Mouse (Mus musculus) hindbrain, embryonic 11.5 days (tissue): Measurements from ENCODE around the gene Max. TPM values are rescaled to one million over a fixed set of nuclear protein-coding genes. Genes with fewer than 3 reads are reported as not detected.

Source experiments
- ATAC-seq: fragments of 200-750 bp; cut with Nextera tagmentation; 2 replicates; pipeline ENCODE4 v1.8.0; 2017; ENCODE audit warnings: mild to moderate bottlenecking, moderate TSS enrichment, moderate library complexity; ENCODE audit not compliant: low FRiP score
- DNase-seq: peaks from one replicate; pipeline ENCODE4 v3.0.0-alpha.2; 2015; ENCODE audit warnings: low spot score
- H3K27ac ChIP-seq: fragments of 300-500 bp; sonication (generic); 2 replicates; pipeline ENCODE4 v1.5.1; 2014; ENCODE audit warnings: mild to moderate bottlenecking, low read depth, low read length
- H3K27me3 ChIP-seq: fragments of 300-500 bp; sonication (generic); 2 replicates; pipeline ENCODE4 v1.6.1; 2014; ENCODE audit warnings: mild to moderate bottlenecking, low read length, moderate library complexity, mixed read lengths; ENCODE audit not compliant: control insufficient read depth, insufficient read depth
- H3K36me3 ChIP-seq: fragments of 300-500 bp; sonication (generic); 2 replicates; pipeline ENCODE4 v1.6.1; 2014; ENCODE audit warnings: mild to moderate bottlenecking, low read length, moderate library complexity, mixed read lengths; ENCODE audit not compliant: control insufficient read depth, insufficient read depth
- H3K4me1 ChIP-seq: fragments of 300-500 bp; sonication (generic); replicated peaks from 2 replicates; pipeline ENCODE4 v1.6.1; 2014; ENCODE audit warnings: low read length, mixed read lengths; ENCODE audit not compliant: control insufficient read depth, insufficient read depth
- H3K4me2 ChIP-seq: fragments of 300-500 bp; sonication (generic); replicated peaks from 2 replicates; pipeline ENCODE4 v1.6.1; 2014; ENCODE audit warnings: mild to moderate bottlenecking, low read depth, low read length
- H3K4me3 ChIP-seq: fragments of 300-500 bp; sonication (generic); 2 replicates; pipeline ENCODE4 v1.5.1; 2014; ENCODE audit warnings: low read depth, low read length
- H3K9ac ChIP-seq: fragments of 300-500 bp; sonication (generic); 2 replicates; pipeline ENCODE4 v1.6.1; 2014; ENCODE audit warnings: low read depth, low read length
- H3K9me3 ChIP-seq: fragments of 300-500 bp; sonication (generic); 2 replicates; pipeline ENCODE4 v1.6.1; 2016; ENCODE audit warnings: low read length; ENCODE audit not compliant: control insufficient read depth
- WGBS: fragments of 180-500 bp; shearing (Covaris S2); extraction: QIAGEN DNeasy Blood & Tissue Kit; methylation state at CpG from one replicate; pipeline ENCODE4 v1.1.7; 2014; 5-methylcytosine and 5-hydroxymethylcytosine counted together
- polyA plus RNA-seq: library from polyadenylated mRNA; unstranded; fragments of >200 nt; fragmentation: Nextera tagmentation; extraction: Ambion mirVana; gene quantifications from 2 replicates; pipeline ENCODE4 v1.2.1, GENCODE M21; 2014

Max gene
- polyA plus RNA-seq, 1 experiment from 2014 or later = 48.4 TPM

DNA sequence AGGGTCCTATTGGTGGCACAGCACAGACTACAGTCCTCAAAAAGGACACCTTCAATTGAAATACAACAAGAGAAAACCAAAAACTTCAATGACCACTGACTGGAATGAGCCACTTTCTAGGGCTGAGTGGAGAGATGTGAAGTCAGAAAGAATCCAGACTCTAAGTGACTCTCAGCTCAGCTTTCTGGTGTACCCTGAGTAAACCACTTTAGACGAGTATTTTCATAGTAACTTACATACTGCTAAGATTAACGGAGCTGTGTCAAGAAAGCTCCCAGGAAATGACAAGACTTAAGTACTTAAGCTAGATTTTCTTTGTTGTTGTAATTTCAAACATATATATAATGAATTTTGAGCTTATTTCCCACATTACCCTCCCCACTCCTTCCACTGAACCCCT lies 13.8 kb downstream of the Max start:
- WGBS = 95% methylated on average over 2 of the region's 2 CpGs
- Histone ChIP-seq H3K4me3 (no peak overlapping the region), H3K27ac (no peak overlapping the region), H3K36me3 (peaks cover 7% of the 10 kb centered on the region; the same call in 1 of the 2 replicates), H3K4me1 (no peaks in the 10 kb centered on the region), H3K27me3 (no peaks in the 10 kb centered on the region), H3K4me2 (no peak overlapping the region), H3K9me3 (no peaks in the 10 kb centered on the region), H3K9ac (no peak overlapping the region)
- DNase-seq (no peak), ATAC-seq (no peak)

DNA sequence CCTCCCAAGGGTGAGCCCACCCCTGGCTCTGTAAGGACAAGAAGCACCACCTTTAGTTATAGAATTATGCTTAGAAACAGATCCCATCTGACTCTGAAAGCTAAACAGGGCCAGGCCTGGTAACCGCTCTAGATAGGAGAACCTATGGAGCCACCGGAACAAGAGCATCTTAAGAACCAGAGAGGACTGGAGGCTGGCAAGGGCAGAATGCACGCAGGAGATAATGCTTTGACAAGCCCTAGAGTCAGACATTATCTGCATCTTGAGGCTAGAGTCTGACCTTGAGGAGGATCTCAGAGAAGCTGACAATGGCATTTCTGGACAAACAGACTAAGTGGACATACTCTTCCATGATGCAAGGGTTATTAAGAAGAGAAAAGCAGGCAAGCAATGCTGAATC lies 14.5 kb downstream of the Max start:
- no peak overlapping the region for H3K9ac ChIP-seq
- H3K27me3 ChIP-seq = no peaks in the 10 kb centered on the region
- H3K4me3 ChIP-seq = no peak overlapping the region
- ATAC-seq (no peak), DNase-seq (no peak)
- no peak overlapping the region for H3K27ac ChIP-seq
- H3K4me1 ChIP-seq = no peaks in the 10 kb centered on the region
- H3K9me3 ChIP-seq = no peaks in the 10 kb centered on the region
- H3K4me2 ChIP-seq = no peak overlapping the region
- 89% methylated on average over 3 of the region's 3 CpGs for WGBS
- 0 out of 2 replicates have a peak, but pooled peaks cover 6% of the 10 kb centered on the region for H3K36me3 ChIP-seq

DNA sequence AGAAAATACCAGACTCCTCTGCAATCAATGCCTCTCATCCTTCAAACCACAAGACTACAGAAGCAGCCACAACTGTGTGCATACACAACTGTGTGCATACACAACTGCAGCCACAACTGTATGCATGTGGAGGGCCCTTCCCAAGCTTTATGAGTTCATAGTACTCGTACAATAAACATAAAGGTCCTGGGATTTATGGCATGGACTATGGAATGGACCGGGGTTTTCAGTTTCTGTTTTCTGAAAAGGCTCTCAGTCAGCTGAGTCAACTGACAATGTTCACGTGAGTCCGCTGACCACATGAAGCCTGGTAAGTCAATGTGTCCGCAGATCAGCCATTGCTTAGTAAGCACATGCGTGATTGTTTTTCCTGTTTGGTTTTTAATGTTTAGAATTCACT lies 18.5 kb downstream of the Max start:
- ATAC-seq (no peak), DNase-seq (no peak)
- H3K4me1 ChIP-seq = no peaks in the 10 kb centered on the region
- no peak overlapping the region for H3K4me3 ChIP-seq
- no peak overlapping the region for H3K4me2 ChIP-seq
- H3K27ac ChIP-seq = no peak overlapping the region
- peaks cover 8% of the 10 kb centered on the region for H3K36me3 ChIP-seq
- WGBS = 93% methylated on average over 6 of the region's 6 CpGs
- H3K27me3 ChIP-seq = no peaks in the 10 kb centered on the region
- no peak overlapping the region for H3K9ac ChIP-seq
- no peaks in the 10 kb centered on the region for H3K9me3 ChIP-seq

DNA sequence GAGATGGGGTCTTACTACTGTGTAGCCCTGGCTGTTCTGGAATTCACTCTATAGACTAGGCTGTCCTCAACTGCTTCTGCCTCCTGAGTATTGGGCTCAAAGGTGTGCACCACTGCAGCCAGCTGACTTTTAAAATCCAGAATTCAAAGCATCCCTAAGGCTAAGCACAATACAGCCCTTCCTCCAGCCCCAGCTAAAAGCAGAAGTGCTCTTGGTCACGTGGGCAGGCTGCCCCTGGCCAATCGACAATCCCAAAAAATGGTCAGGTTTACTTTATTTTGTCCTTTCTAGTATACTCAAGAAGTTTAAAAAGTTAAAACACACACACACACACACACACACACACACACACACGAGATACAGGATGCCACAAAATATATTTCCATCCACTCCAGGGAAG lies 19.0 kb downstream of the Max start:
- Histone ChIP-seq H3K36me3 (peaks cover 8% of the 10 kb centered on the region), H3K4me3 (no peak overlapping the region), H3K4me2 (no peak overlapping the region), H3K4me1 (no peaks in the 10 kb centered on the region), H3K9me3 (no peaks in the 10 kb centered on the region), H3K27ac (no peak overlapping the region), H3K27me3 (no peaks in the 10 kb centered on the region), H3K9ac (no peak overlapping the region)
- ATAC-seq (no peak), DNase-seq (no peak)
- WGBS = 86% methylated on average over 3 of the region's 3 CpGs

DNA sequence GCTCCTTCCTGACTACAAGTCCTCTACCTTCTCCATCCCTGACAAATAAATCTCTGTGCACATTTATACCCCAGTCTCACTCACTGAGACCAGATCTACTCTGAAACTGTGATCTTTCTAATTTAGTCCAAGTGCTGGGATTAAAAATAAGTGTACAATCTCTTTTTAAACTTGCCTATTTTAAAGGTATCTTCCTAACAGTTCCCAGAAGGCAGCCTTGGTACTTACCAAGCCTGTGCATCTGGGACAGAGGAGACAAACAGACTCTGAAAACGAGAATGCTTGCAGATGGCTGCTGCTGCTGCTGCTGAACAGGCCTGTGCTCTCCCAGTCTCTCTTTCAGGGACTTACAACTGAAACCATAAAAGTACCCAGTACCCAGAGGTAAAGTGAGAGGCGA lies 19.5 kb downstream of the Max start:
- no peak for DNase-seq
- Histone ChIP-seq H3K9ac (no peak overlapping the region), H3K36me3 (peaks cover 6% of the 10 kb centered on the region), H3K4me1 (no peaks in the 10 kb centered on the region), H3K27me3 (no peaks in the 10 kb centered on the region), H3K4me2 (no peak overlapping the region), H3K27ac (no peak overlapping the region), H3K9me3 (no peaks in the 10 kb centered on the region), H3K4me3 (no peak overlapping the region)
- ATAC-seq = no peak
- WGBS = 78% methylated on average over 2 of the region's 2 CpGs

DNA sequence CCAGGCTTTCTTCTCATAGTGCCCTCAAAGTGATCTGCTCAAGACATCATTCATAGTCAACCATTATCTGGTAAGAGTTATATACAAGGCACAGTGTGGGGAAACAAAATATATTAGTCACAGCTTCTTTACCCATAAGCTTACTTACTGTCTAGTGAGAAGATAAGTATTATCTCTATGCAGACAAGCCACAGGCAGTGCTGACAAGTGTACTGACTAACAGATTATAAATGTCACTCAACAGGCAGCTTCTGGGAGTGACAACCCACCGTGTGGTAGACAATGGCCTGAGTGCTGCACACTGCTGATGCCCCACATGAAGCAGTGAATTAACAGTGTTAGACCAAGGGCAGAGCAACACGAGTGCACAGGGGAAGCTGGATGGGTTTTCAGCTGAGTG lies 20.5 kb downstream of the Max start:
- 79% methylated on average over 2 of the region's 2 CpGs for WGBS
- peaks cover 5% of the 10 kb centered on the region for H3K36me3 ChIP-seq
- no peak for DNase-seq

DNA sequence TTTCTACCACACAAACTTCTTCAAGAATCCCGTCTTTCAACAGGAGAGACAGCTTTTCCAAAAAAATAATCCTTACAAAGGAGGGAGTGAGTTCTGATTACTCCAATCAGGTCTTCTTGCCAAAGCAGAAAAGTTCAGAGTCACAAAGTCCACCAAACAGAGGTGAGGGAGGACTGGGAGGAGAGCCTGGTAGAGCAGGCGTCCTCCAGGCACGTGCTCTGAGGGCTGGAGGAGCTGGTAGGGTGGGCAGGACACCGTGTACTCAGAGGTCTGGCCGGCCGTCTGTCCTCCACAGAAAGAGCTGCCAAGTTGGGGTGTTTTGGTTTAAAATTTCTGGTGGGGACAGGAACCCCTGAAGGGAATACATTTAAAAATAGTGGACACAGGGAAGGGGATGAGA lies 24.0 kb downstream of the Max start:
- Histone ChIP-seq H3K36me3 (peaks cover 5% of the 10 kb centered on the region), H3K4me1 (no peaks in the 10 kb centered on the region), H3K4me2 (no peak overlapping the region), H3K9ac (no peak overlapping the region), H3K4me3 (no peak overlapping the region), H3K27me3 (no peaks in the 10 kb centered on the region), H3K27ac (no peak overlapping the region), H3K9me3 (no peaks in the 10 kb centered on the region)
- ATAC-seq = no peak
- DNase-seq = no peak
- 93% methylated on average over 6 of the region's 6 CpGs for WGBS

More for the DNA sequence above, 20.5 kb downstream of the Max start:
- Histone ChIP-seq H3K4me2 (no peak overlapping the region), H3K9me3 (no peaks in the 10 kb centered on the region), H3K27ac (no peak overlapping the region), H3K9ac (no peak overlapping the region), H3K4me3 (no peak overlapping the region), H3K4me1 (no peaks in the 10 kb centered on the region), H3K27me3 (no peaks in the 10 kb centered on the region)
- no peak for ATAC-seq

DNA sequence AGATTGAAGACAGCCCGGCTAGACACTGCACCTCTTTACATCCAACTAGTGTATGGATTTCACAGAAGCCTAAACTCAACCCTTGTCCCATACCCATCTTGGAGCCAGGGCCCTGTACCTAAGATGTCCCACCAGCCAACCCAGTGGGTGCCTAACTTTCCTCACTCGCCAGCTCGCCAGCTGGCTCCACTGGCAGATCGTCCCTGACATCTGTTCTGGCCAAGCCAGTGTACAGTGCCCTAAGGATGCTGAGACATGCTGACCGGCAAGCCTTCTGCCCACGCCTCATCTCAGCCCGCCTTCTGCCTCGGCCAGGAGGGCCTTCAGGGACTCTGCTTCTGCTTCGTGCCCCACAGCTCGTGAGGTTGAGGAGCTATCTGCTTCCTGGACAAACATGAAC lies 25.8 kb downstream of the Max start:
- 92% methylated on average over 10 of the region's 10 CpGs for WGBS
- Histone ChIP-seq H3K36me3 (peaks cover 5% of the 10 kb centered on the region), H3K9ac (no peak overlapping the region), H3K27me3 (no peaks in the 10 kb centered on the region), H3K4me1 (no peaks in the 10 kb centered on the region), H3K9me3 (no peaks in the 10 kb centered on the region), H3K27ac (no peak overlapping the region), H3K4me2 (no peak overlapping the region), H3K4me3 (no peak overlapping the region)
- no peak for ATAC-seq
- DNase-seq = no peak

DNA sequence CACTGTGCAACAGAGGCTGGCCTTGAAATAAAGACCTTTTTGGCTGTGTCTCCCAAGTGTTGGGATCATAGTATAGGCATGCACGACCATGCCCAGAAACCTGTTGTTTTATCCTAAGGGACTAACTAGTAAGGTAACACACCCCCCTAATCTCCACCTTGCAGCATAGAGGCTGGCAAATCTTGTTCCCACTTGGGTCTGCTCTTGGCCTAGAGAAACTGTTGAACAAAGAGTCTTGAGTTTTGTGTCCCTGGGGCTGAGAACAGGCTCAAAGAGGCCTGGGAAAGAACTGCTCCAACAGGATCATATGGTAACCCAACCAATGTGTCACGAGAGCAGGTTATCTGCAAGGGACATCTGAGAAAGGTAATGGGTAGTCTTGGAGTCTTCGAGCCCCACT lies 27.6 kb downstream of the Max start:
- H3K36me3 ChIP-seq = peaks cover 2% of the 10 kb centered on the region

More for the DNA sequence above, 27.6 kb downstream of the Max start:
- DNase-seq = no peak
- no peak overlapping the region for H3K4me3 ChIP-seq
- H3K27ac ChIP-seq = no peak overlapping the region
- H3K4me2 ChIP-seq = no peak overlapping the region
- no peak overlapping the region for H3K9ac ChIP-seq
- no peak for ATAC-seq
- H3K4me1 ChIP-seq = no peaks in the 10 kb centered on the region
- no peaks in the 10 kb centered on the region for H3K9me3 ChIP-seq
- H3K27me3 ChIP-seq = no peaks in the 10 kb centered on the region
- WGBS = 91% methylated on average over 3 of the region's 3 CpGs
